9 mouse cellular contexts compared by ENCODE assay signal in genomic region chr11:85989536-85989935, GRCm38 (mm10).
A peak's percentile ranks its signal among the peaks of the same experiment; 100 is the strongest.
DNase-seq lines count a peak whose midpoint lies in the region; ATAC-seq and TF ChIP-seq lines count a peak whose summit lies in the region.
"Had no signal": no experiment of that assay in that cellular context is flagged by ENCODE, and none has a peak within 500 bp of the region (broad histone marks: within the 10 kb centered on the region; RNA-seq: fewer than 3 reads in every experiment).

No protein-coding gene starts in this region.

- DNase-seq in lung, postnatal 14 days, result no peak
- no peak for DNase-seq in forebrain, embryonic 14.5 days (ENCODE audit: low spot score)
- no peak for DNase-seq in left cerebral cortex, adult 9 months (ENCODE audit: low spot score in 2 of 2)
- DNase-seq in urinary bladder, postnatal 25 days (ENCODE audit: low spot score), result no peak
- no peak for DNase-seq in adrenal gland, postnatal 4 days (ENCODE audit: low spot score in 2 of 2)

- 0 out of 2 replicates have a peak overlapping the region, but pooled peaks have one; percentile 3 for H3K9ac ChIP-seq in lung, embryonic 15.5 days
- H3K9ac ChIP-seq in forebrain, embryonic 14.5 days (ENCODE audit: low read length), result peak overlapping the region; percentile 21; the same call in 1 of the 2 replicates
- no peak overlapping the region for H3K9ac ChIP-seq in limb, embryonic 15.5 days

- H3K4me2 ChIP-seq in lung, embryonic 15.5 days, result peak overlapping the region; percentile 52
- H3K4me2 ChIP-seq in forebrain, embryonic 14.5 days (ENCODE audit: low read length), result peak overlapping the region; percentile 40
- H3K4me2 ChIP-seq in limb, embryonic 15.5 days, result peak overlapping the region; percentile 46

- no peak for ATAC-seq in lung, embryonic 15.5 days (ENCODE audit: borderline replicate concordance, extremely low read depth, low FRiP score, low TSS enrichment)
- ATAC-seq in forebrain, embryonic 14.5 days, result no peak
- no peak for ATAC-seq in limb, embryonic 15.5 days (ENCODE audit: insufficient number of reproducible peaks, low FRiP score, low TSS enrichment, low read depth)

- H3K27me3 ChIP-seq in lung, embryonic 15.5 days, result peaks cover 12% of the 10 kb centered on the region; the same call in 1 of the 2 replicates
- H3K27me3 ChIP-seq in forebrain, embryonic 14.5 days (replicated peaks; ENCODE audit: control insufficient read depth, insufficient read depth, low read length), result 0 out of 2 replicates have a peak, but pooled peaks cover 3% of the 10 kb centered on the region
- 0 out of 2 replicates have a peak, but pooled peaks cover 3% of the 10 kb centered on the region for H3K27me3 ChIP-seq in limb, embryonic 15.5 days
- no peaks in the 10 kb centered on the region for H3K27me3 ChIP-seq in small intestine, adult 2 months (ENCODE audit: control insufficient read depth, insufficient read depth, low read length)

- WGBS in lung, embryonic 15.5 days, result 5% methylated on average over 10 of the region's 10 CpGs
- 9% methylated on average over 10 of the region's 10 CpGs for WGBS in forebrain, embryonic 14.5 days
- WGBS in limb, embryonic 15.5 days, result 5% methylated on average over 10 of the region's 10 CpGs
- WGBS in small intestine, adult 2 months, result 1% methylated on average over 10 of the region's 10 CpGs

- no peak overlapping the region for H3K27ac ChIP-seq in lung, embryonic 15.5 days
- H3K27ac ChIP-seq in forebrain, embryonic 14.5 days (ENCODE audit: low read depth, low read length), result no peak overlapping the region
- H3K27ac ChIP-seq in limb, embryonic 15.5 days, result no peak overlapping the region
- H3K27ac ChIP-seq in small intestine, adult 2 months (ENCODE audit: insufficient read depth, low read depth, low read length), result no peak overlapping the region

- TF ChIP-seq POLR2A in small intestine, adult 2 months (IDR thresholded peaks at IDR 0.05; ENCODE audit: low read depth, low read length), result no peak

- H3K4me1 ChIP-seq in lung, embryonic 15.5 days, result peaks cover 11% of the 10 kb centered on the region
- peaks cover 2% of the 10 kb centered on the region; the same call in 1 of the 2 replicates for H3K4me1 ChIP-seq in forebrain, embryonic 14.5 days (ENCODE audit: control insufficient read depth, insufficient read depth, low read length)
- H3K4me1 ChIP-seq in limb, embryonic 15.5 days, result no peaks in the 10 kb centered on the region; the same call in 1 of the 2 replicates
- peaks cover 2% of the 10 kb centered on the region; the same call in 1 of the 2 replicates for H3K4me1 ChIP-seq in small intestine, adult 2 months (ENCODE audit: control insufficient read depth, insufficient read depth, insufficient read length, low read length)

- no peaks in the 10 kb centered on the region for H3K9me3 ChIP-seq in lung, embryonic 15.5 days
- H3K9me3 ChIP-seq in forebrain, embryonic 14.5 days (replicated peaks; ENCODE audit: control insufficient read depth, low read length), result no peaks in the 10 kb centered on the region
- no peaks in the 10 kb centered on the region for H3K9me3 ChIP-seq in limb, embryonic 15.5 days

- peak overlapping the region; percentile 30 for H3K4me3 ChIP-seq in lung, embryonic 15.5 days
- peak overlapping the region; percentile 7; the same call in 1 of the 2 replicates for H3K4me3 ChIP-seq in forebrain, embryonic 14.5 days (ENCODE audit: low read depth, low read length)
- H3K4me3 ChIP-seq in limb, embryonic 15.5 days, result peak overlapping the region; percentile 27
- peak overlapping the region; percentile 50 for H3K4me3 ChIP-seq in small intestine, adult 2 months (ENCODE audit: low read depth, low read length)
- H3K4me3 ChIP-seq: erythroblast, embryonic 14.5 days had no signal

- no peaks in the 10 kb centered on the region for H3K36me3 ChIP-seq in lung, embryonic 15.5 days
- H3K36me3 ChIP-seq in forebrain, embryonic 14.5 days (ENCODE audit: control insufficient read depth, insufficient read depth, low read length), result no peaks in the 10 kb centered on the region
- H3K36me3 ChIP-seq in limb, embryonic 15.5 days, result no peaks in the 10 kb centered on the region
- no peaks in the 10 kb centered on the region for H3K36me3 ChIP-seq in small intestine, adult 2 months (ENCODE audit: control insufficient read depth, insufficient read depth, low read length)

- no peak for TF ChIP-seq CTCF in small intestine, adult 2 months (IDR thresholded peaks at IDR 0.05; ENCODE audit: extremely low read depth, insufficient read length, insufficient replicate concordance, low read depth, low read length)
